Mouse (Mus musculus) neural tube, embryonic 15.5 days (tissue): ENCODE measurements at regions not wholly inside any gene's neighbourhood (a gene's known extent, or its start where the extent isn't known, plus 50 kb on each side); places are given as distances from the start of the nearest gene placed in this dataset.
"Not testable (repeated sequence)": the region's sequence is repeated elsewhere in the genome, so short reads cannot be mapped to it uniquely, and the experiment has no call there.

Experiments used
- ATAC-seq: fragments of 200-750 bp; cut with Nextera tagmentation; 2 replicates; pipeline ENCODE4 v1.8.0; 2017; ENCODE audit warnings: mild to moderate bottlenecking, moderate TSS enrichment, moderate library complexity; ENCODE audit not compliant: low FRiP score
- H3K27ac ChIP-seq: fragments of 300-500 bp; sonication (generic); replicated peaks from 2 replicates; pipeline ENCODE4 v1.5.1; 2015; ENCODE audit warnings: mild to moderate bottlenecking, inconsistent platforms
- H3K27me3 ChIP-seq: fragments of 300-500 bp; sonication (generic); replicated peaks from 2 replicates; pipeline ENCODE4 v1.6.1; 2015; ENCODE audit warnings: inconsistent platforms
- H3K36me3 ChIP-seq: fragments of 300-500 bp; sonication (generic); 2 replicates; pipeline ENCODE4 v1.6.1; 2015; ENCODE audit warnings: inconsistent platforms
- H3K4me1 ChIP-seq: fragments of 300-500 bp; sonication (generic); 2 replicates; pipeline ENCODE4 v1.6.1; 2015; ENCODE audit warnings: inconsistent platforms
- H3K4me2 ChIP-seq: fragments of 300-500 bp; sonication (generic); 2 replicates; pipeline ENCODE4 v1.6.1; 2015; ENCODE audit warnings: inconsistent platforms, mild to moderate bottlenecking, moderate library complexity
- H3K4me3 ChIP-seq: fragments of 300-500 bp; sonication (generic); replicated peaks from 2 replicates; pipeline ENCODE4 v1.5.1; 2015; ENCODE audit warnings: mild to moderate bottlenecking, inconsistent platforms
- H3K9ac ChIP-seq: fragments of 300-500 bp; sonication (generic); replicated peaks from 2 replicates; pipeline ENCODE4 v1.6.1; 2015; ENCODE audit warnings: mild to moderate bottlenecking, inconsistent platforms
- H3K9me3 ChIP-seq: fragments of 300-500 bp; sonication (generic); replicated peaks from 2 replicates; pipeline ENCODE4 v1.6.1; 2016; ENCODE audit warnings: inconsistent platforms
- WGBS: fragments of 180-500 bp; shearing (Covaris S2); methylation state at CpG from one replicate; pipeline ENCODE4 v1.1.7; 2015; ENCODE audit warnings: mixed read lengths; 5-methylcytosine and 5-hydroxymethylcytosine counted together

DNA sequence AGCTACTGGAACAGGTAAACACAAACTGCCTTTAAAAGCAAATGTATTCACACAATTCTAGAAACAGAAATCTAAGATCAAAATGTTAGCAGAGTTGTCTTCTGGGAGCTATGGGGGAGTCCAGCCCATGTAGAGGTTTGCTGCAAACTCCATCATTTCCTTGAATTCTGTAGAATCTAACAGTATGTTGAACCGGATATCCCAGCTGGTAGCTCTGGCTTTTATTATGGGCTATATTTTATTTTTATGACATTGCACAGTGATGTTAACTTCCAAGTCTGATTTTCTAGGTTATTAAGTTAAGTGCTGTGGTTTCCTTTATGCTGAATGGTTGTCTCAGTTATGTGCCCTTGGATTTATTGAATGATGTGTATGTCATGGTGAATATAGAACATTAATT, 136.3 kb downstream of the AI429214 start:
- no peaks in the 10 kb centered on the region for H3K4me1 ChIP-seq
- no peaks in the 10 kb centered on the region for H3K36me3 ChIP-seq
- 59% methylated on average over 1 of the region's 1 CpGs for WGBS
- no peak overlapping the region for H3K4me3 ChIP-seq
- H3K27me3 ChIP-seq = no peaks in the 10 kb centered on the region
- H3K9ac ChIP-seq = no peak overlapping the region
- H3K4me2 ChIP-seq = no peak overlapping the region
- ATAC-seq = no peak
- no peaks in the 10 kb centered on the region for H3K9me3 ChIP-seq
- H3K27ac ChIP-seq = no peak overlapping the region

DNA sequence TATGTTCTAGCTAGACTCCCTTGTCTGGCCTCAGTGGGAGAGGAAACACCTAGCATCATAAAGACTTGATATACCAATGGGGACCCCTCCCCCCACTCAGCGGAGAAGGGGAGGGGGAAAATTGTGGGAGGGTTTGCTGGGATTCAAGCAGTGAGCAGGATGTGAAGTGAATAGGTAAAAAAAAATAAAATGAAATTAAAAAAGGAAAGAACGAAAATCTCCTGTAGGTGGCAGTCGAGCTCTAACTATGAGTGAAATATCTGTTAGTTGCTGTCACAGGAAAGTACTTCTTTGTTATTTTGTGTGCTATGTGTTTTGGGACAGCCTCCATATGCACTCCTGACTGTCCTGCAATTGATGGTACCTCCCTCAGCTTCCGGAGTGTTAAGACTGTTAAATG, 138.6 kb downstream of the AI429214 start:
- H3K9ac ChIP-seq = no peak overlapping the region

GRCm38 (mm10) chr8:37134192-37134964, 141.0 kb downstream of the AI429214 start:
- H3K27me3 ChIP-seq = no peaks in the 10 kb centered on the region
- WGBS = 48% methylated on average over 8 of the region's 8 CpGs
- no peak for ATAC-seq
- no peaks in the 10 kb centered on the region for H3K36me3 ChIP-seq
- no peak overlapping the region for H3K9ac ChIP-seq
- H3K27ac ChIP-seq = no peak overlapping the region
- no peaks in the 10 kb centered on the region for H3K9me3 ChIP-seq
- H3K4me2 ChIP-seq = no peak overlapping the region
- H3K4me3 ChIP-seq = no peak overlapping the region
- no peaks in the 10 kb centered on the region for H3K4me1 ChIP-seq

More for the DNA sequence above, 138.6 kb downstream of the AI429214 start:
- no peak for ATAC-seq
- Histone ChIP-seq H3K4me3 (no peak overlapping the region), H3K27me3 (no peaks in the 10 kb centered on the region), H3K36me3 (no peaks in the 10 kb centered on the region), H3K4me1 (no peaks in the 10 kb centered on the region), H3K9me3 (no peaks in the 10 kb centered on the region), H3K27ac (no peak overlapping the region), H3K4me2 (no peak overlapping the region)
- 24% methylated on average over 4 of the region's 4 CpGs for WGBS

DNA sequence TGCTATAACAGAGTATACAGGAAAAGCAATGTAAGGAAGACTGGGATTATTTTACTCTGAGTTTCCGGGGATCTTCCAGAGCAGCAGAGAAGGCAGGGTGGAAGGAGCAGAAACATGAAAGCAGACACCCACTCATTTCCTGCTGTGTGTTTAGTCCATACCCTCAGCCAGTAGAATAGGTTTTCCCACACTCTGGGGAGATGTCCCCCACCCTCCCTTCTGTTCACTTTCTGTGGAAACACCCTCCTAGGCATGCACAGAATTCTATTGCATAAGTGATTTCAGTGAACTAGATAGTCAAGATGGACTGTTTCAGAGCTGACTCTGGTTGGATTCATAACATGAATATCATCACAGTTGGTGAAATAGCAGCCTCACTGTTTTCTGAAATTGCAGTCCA, 156.9 kb downstream of the AI429214 start:
- H3K27me3 ChIP-seq = no peaks in the 10 kb centered on the region
- H3K36me3 ChIP-seq = no peaks in the 10 kb centered on the region
- H3K27ac ChIP-seq = no peak overlapping the region
- no peak overlapping the region for H3K4me3 ChIP-seq
- 73% methylated on average over 1 of the region's 1 CpGs for WGBS
- no peaks in the 10 kb centered on the region for H3K9me3 ChIP-seq
- no peak overlapping the region for H3K4me2 ChIP-seq
- no peak for ATAC-seq
- H3K4me1 ChIP-seq = no peaks in the 10 kb centered on the region
- no peak overlapping the region for H3K9ac ChIP-seq

DNA sequence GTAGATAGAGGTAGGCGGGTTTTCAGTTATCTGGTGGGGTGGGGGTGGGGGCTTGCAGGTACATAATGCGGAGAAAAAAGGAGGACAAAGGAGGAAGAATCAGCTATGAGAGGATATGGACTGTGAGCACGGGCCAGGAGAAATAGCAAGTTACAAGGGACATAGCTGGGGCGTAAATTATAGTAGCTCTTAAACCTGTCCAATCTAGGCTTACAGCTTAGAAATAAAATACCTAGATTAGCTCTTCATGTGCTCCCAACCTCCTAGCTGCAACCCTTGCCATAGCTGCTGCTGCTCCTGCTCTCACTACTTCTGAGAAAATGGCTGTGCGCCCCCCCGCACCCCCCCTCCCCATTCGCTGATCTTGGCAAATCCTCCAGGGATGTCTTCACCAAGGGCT, 161.0 kb downstream of the AI429214 start:
- WGBS = 87% methylated on average over 7 of the region's 7 CpGs
- Histone ChIP-seq H3K27ac (no peak overlapping the region), H3K27me3 (no peaks in the 10 kb centered on the region), H3K4me3 (no peak overlapping the region), H3K4me2 (no peak overlapping the region), H3K36me3 (no peaks in the 10 kb centered on the region), H3K9ac (no peak overlapping the region), H3K4me1 (no peaks in the 10 kb centered on the region), H3K9me3 (no peaks in the 10 kb centered on the region)
- no peak for ATAC-seq

- no peaks in the 10 kb centered on the region for H3K36me3 ChIP-seq
- H3K27ac ChIP-seq = no peak overlapping the region
- H3K4me3 ChIP-seq = no peak overlapping the region
- no peaks in the 10 kb centered on the region for H3K9me3 ChIP-seq
- ATAC-seq = no peak
- H3K4me2 ChIP-seq = no peak overlapping the region
- H3K4me1 ChIP-seq = no peaks in the 10 kb centered on the region
- WGBS = 94% methylated on average over 8 of the region's 8 CpGs
- H3K27me3 ChIP-seq = no peaks in the 10 kb centered on the region
- no peak overlapping the region for H3K9ac ChIP-seq
Measured at GRCm38 (mm10) chr8:37154946-37155345, 161.5 kb downstream of the AI429214 start.

DNA sequence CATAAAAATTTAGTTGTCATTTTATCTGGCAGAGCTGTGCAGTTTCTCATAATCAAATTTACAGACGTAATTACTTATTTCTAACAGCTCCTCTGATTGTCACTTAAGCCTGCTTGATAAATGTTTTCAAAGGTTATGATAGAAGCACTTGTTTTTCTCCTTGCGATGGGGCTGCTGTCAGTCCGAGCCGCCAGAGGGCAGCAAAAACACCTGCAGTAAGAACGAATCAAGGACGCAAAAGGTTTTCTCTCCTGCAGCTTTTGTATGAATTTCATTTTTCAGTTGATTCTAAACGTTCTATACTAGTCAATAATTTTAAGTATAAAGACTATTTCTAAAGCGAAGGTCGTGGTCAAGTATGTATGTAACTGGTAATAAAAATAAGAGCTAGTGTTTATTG, 166.1 kb downstream of the AI429214 start:
- Histone ChIP-seq H3K4me3 (no peak overlapping the region), H3K4me2 (no peak overlapping the region), H3K27me3 (no peaks in the 10 kb centered on the region), H3K9me3 (no peaks in the 10 kb centered on the region), H3K4me1 (no peaks in the 10 kb centered on the region), H3K9ac (no peak overlapping the region), H3K36me3 (no peaks in the 10 kb centered on the region), H3K27ac (no peak overlapping the region)
- ATAC-seq = no peak
- 11% methylated on average over 9 of the region's 9 CpGs for WGBS

- Histone ChIP-seq H3K9me3 (no peaks in the 10 kb centered on the region), H3K27ac (no peak overlapping the region), H3K4me3 (no peak overlapping the region), H3K27me3 (no peaks in the 10 kb centered on the region), H3K4me2 (no peak overlapping the region), H3K9ac (no peak overlapping the region), H3K36me3 (no peaks in the 10 kb centered on the region), H3K4me1 (no peaks in the 10 kb centered on the region)
- no peak for ATAC-seq
- WGBS = 92% methylated on average over 1 of the region's 1 CpGs
Measured at GRCm38 (mm10) chr8:37196859-37197258, 203.5 kb downstream of the AI429214 start.

- ATAC-seq = no peak
- no peaks in the 10 kb centered on the region for H3K36me3 ChIP-seq
- 78% methylated on average over 4 of the region's 4 CpGs for WGBS
- H3K4me3 ChIP-seq = no peak overlapping the region
- H3K9me3 ChIP-seq = no peaks in the 10 kb centered on the region
- no peaks in the 10 kb centered on the region for H3K27me3 ChIP-seq
- H3K4me2 ChIP-seq = no peak overlapping the region
- H3K9ac ChIP-seq = no peak overlapping the region
- H3K27ac ChIP-seq = no peak overlapping the region
- H3K4me1 ChIP-seq = no peaks in the 10 kb centered on the region
Measured at GRCm38 (mm10) chr8:37215894-37216293, 222.5 kb downstream of the AI429214 start.

- Histone ChIP-seq H3K9me3 (no peaks in the 10 kb centered on the region), H3K4me1 (no peaks in the 10 kb centered on the region), H3K27ac (no peak overlapping the region), H3K27me3 (no peaks in the 10 kb centered on the region), H3K9ac (no peak overlapping the region), H3K4me3 (no peak overlapping the region), H3K4me2 (no peak overlapping the region), H3K36me3 (no peaks in the 10 kb centered on the region)
- 71% methylated on average over 2 of the region's 2 CpGs for WGBS
- ATAC-seq = no peak
Measured at GRCm38 (mm10) chr8:37227091-37227490, 233.7 kb downstream of the AI429214 start.

DNA sequence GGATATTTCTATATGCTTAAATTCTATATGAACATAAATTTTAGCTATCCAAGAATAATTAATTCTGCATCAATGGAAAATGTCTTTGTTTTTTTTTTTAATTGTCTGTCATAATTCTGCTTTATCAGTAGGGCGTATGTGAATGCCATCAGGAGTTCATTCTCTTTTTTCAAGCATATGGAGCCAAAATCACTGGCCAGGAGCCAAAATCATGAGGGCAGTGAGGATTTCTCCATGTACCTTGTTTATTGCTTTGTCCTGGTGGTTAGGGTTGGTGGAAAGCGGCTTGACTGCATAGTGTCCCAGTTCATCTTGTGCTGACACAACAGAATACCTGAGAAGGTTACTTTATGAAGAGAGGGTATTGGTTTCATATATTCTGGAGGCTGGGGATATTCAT, 243.9 kb downstream of the AI429214 start:
- Histone ChIP-seq H3K9me3 (no peaks in the 10 kb centered on the region), H3K4me1 (no peaks in the 10 kb centered on the region), H3K4me3 (no peak overlapping the region), H3K27me3 (no peaks in the 10 kb centered on the region), H3K36me3 (no peaks in the 10 kb centered on the region), H3K9ac (no peak overlapping the region), H3K4me2 (no peak overlapping the region), H3K27ac (no peak overlapping the region)
- 93% methylated on average over 2 of the region's 2 CpGs for WGBS
- no peak for ATAC-seq

DNA sequence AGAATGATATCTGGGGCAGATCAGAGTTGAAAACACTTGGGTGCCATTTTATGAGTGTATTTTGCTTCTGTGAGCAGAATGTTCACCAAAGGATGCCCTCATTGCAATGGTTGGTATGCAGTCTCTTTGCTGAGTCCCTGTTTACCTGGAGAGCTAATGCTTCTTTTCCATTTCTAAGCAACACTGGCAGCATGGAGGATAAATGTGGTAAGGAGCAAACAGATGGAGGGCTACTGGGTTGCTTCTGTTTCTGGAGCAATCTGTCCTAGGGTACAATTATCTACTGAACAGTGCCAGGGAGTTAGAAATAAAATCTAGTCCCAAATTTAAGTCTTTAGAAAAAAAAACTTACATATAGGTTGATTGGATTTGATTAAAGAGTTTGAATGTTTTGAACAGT, 245.9 kb downstream of the AI429214 start:
- H3K27me3 ChIP-seq = no peaks in the 10 kb centered on the region
- no peak overlapping the region for H3K4me2 ChIP-seq
- no peak overlapping the region for H3K9ac ChIP-seq
- no peak overlapping the region for H3K27ac ChIP-seq
- no peaks in the 10 kb centered on the region for H3K4me1 ChIP-seq
- H3K4me3 ChIP-seq = no peak overlapping the region
- H3K9me3 ChIP-seq = no peaks in the 10 kb centered on the region
- H3K36me3 ChIP-seq = no peaks in the 10 kb centered on the region
- ATAC-seq = no peak

GRCm38 (mm10) chr8:37251234-37251633, 257.8 kb downstream of the AI429214 start:
- 91% methylated on average over 7 of the region's 7 CpGs for WGBS
- not testable (repeated sequence) for H3K9ac ChIP-seq, H3K27me3 ChIP-seq, H3K4me2 ChIP-seq, ATAC-seq, H3K9me3 ChIP-seq, H3K27ac ChIP-seq, H3K4me3 ChIP-seq, H3K36me3 ChIP-seq, H3K4me1 ChIP-seq
